Mouse (Mus musculus) E14TG2a.4 (cell line): ENCODE data around the gene Creb5.
"Not testable (repeated sequence)": the region's sequence is repeated elsewhere in the genome, so short reads cannot be mapped to it uniquely, and the experiment has no call there.

Source experiments
- H3K27me3 ChIP-seq: 2 replicates; pipeline ENCODE4 v1.6.1; 2014; ENCODE audit warnings: low read length, control low read depth; ENCODE audit not compliant: insufficient read depth
- H3K36me3 ChIP-seq: 2 replicates; pipeline ENCODE4 v1.6.1; 2014; ENCODE audit warnings: low read length, control low read depth; ENCODE audit not compliant: insufficient read depth
- H3K4me1 ChIP-seq: replicated peaks from 2 replicates; pipeline ENCODE4 v1.6.1; 2014; ENCODE audit warnings: low read depth, low read length, control low read depth
- H3K4me3 ChIP-seq: replicated peaks from 2 replicates; pipeline ENCODE4 v1.5.1; 2014; ENCODE audit warnings: mild to moderate bottlenecking, low read length
- H3K9me3 ChIP-seq: 2 replicates; pipeline ENCODE4 v1.6.1; 2014; ENCODE audit warnings: low read length, control low read depth
- CTCF ChIP-seq: conservative IDR thresholded peaks from 2 replicates; pipeline ENCODE4 v1.5.1; 2014; ENCODE audit warnings: low read length
- NANOG ChIP-seq: IDR thresholded peaks from 2 replicates; pipeline ENCODE4 v1.6.1; 2014; ENCODE audit warnings: borderline replicate concordance, low read length, mixed read lengths
- POU5F1 ChIP-seq: IDR thresholded peaks from 2 replicates; pipeline ENCODE4 v1.6.1; 2014; ENCODE audit warnings: low read length, borderline replicate concordance

Creb5 gene

DNA sequence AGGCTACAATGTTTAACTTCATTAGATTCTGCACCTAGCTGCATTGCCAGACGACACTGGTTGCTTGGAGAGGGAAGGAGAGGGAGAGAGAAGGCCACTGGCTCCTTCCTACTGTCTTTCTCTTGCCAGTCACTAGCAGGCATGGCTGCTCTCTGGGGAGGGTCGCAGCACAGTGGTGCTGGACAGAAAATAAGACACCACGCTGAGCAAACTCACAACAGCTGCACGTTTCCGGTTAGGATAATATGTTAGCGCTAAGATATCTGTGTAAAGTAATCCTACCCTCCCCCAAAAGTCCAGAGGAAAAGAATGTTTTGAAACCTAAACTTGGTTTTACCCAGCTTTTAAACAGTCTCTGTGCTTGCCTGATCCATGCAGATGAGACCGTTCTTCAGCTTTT, 107.0 kb downstream of the Creb5 start:
- no peaks in the 10 kb centered on the region for H3K9me3 ChIP-seq
- no peak overlapping the region for H3K4me3 ChIP-seq
- no peaks in the 10 kb centered on the region for H3K4me1 ChIP-seq
- TF ChIP-seq CTCF = no peak
- TF ChIP-seq NANOG = no peak
- no peak for TF ChIP-seq POU5F1
- no peaks in the 10 kb centered on the region for H3K36me3 ChIP-seq
- H3K27me3 ChIP-seq = no peaks in the 10 kb centered on the region; the same call in 1 of the 2 replicates

DNA sequence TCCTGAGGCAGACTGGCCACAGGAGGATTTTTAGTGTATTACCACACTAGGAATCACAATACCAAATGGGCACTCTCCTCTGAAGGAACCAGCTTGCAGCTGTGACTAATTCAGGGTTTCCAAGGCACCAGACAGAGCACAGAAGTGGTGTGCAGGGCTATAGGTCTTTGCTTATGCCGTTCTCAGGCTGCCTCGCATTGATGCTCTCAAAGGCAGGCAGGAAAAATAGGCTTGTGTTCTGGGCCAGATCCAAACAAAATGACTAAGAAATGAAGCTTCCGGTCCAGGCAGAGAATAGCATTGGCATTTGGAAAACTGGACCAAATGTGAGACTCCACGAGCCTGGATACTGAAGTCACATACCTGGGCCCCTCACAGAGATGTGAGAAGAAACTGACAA, 108.1 kb downstream of the Creb5 start:
- TF ChIP-seq POU5F1 (no peak), CTCF (no peak)
- no peaks in the 10 kb centered on the region for H3K9me3 ChIP-seq
- H3K36me3 ChIP-seq = no peaks in the 10 kb centered on the region
- no peaks in the 10 kb centered on the region; the same call in 1 of the 2 replicates for H3K27me3 ChIP-seq
- H3K4me3 ChIP-seq = no peak overlapping the region
- no peaks in the 10 kb centered on the region for H3K4me1 ChIP-seq

DNA sequence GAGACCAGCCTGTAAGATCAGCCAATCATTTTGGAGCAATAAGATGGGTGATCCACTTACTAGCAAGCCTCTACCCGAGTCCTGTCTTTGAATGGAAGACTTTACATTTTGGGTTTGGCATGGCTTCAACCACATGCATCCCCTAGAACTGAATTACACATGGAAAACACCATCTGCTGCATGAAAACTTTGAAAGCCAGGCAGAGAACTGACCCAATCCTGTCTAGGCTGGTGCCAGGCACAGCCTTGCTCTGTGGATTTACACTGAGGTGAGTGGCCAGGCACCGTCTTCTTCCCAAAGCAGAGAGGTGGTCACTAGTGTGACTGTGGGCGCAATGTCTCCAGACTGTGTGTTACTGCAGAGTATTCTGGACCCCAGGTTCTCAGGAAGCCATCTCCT, 109.4 kb downstream of the Creb5 start:
- Histone ChIP-seq H3K36me3 (no peaks in the 10 kb centered on the region), H3K4me3 (no peak overlapping the region), H3K9me3 (no peaks in the 10 kb centered on the region), H3K27me3 (no peaks in the 10 kb centered on the region; the same call in 1 of the 2 replicates), H3K4me1 (no peaks in the 10 kb centered on the region)
- TF ChIP-seq CTCF = no peak
- TF ChIP-seq POU5F1 = no peak
- no peak for TF ChIP-seq NANOG

GRCm38 (mm10) chr6:53397797-53398196, 110.7 kb downstream of the Creb5 start:
- TF ChIP-seq POU5F1 (no peak), CTCF (no peak), NANOG (no peak)
- no peaks in the 10 kb centered on the region for H3K4me1 ChIP-seq
- H3K36me3 ChIP-seq = no peaks in the 10 kb centered on the region
- no peak overlapping the region for H3K4me3 ChIP-seq
- no peaks in the 10 kb centered on the region for H3K9me3 ChIP-seq
- H3K27me3 ChIP-seq = no peaks in the 10 kb centered on the region; the same call in 1 of the 2 replicates

GRCm38 (mm10) chr6:53398297-53399140, 111.4 kb downstream of the Creb5 start:
- no peaks in the 10 kb centered on the region for H3K36me3 ChIP-seq
- no peak for TF ChIP-seq CTCF
- H3K27me3 ChIP-seq = no peaks in the 10 kb centered on the region; the same call in 1 of the 2 replicates
- H3K4me3 ChIP-seq = no peak overlapping the region
- no peaks in the 10 kb centered on the region for H3K4me1 ChIP-seq
- no peaks in the 10 kb centered on the region for H3K9me3 ChIP-seq

DNA sequence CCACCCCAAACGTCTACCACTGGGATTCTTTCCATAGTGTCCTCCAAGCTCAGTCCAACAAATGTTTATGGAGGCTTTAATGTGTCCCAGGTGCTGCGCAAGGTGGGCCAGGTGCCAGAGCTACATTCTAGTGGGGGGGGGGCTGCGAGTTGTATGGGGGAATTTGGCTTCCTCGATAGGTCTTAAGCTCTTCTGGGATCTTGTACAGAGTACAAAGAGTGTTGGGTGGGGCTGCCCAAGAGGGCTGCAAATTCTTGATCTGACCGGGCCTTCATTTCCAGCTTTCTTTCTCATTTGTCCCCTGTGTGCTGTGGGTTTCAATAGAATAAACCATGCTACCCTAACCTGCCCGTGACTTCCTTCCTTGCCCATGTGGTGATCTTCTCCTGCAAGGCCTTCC, 114.3 kb downstream of the Creb5 start:
- Histone ChIP-seq H3K36me3 (no peaks in the 10 kb centered on the region), H3K4me3 (no peak overlapping the region), H3K4me1 (no peaks in the 10 kb centered on the region), H3K9me3 (no peaks in the 10 kb centered on the region), H3K27me3 (no peaks in the 10 kb centered on the region)
- TF ChIP-seq NANOG (no peak), CTCF (no peak), POU5F1 (no peak)

GRCm38 (mm10) chr6:53402551-53402950, 115.5 kb downstream of the Creb5 start:
- H3K36me3 ChIP-seq, H3K27me3 ChIP-seq: not testable (repeated sequence)

DNA sequence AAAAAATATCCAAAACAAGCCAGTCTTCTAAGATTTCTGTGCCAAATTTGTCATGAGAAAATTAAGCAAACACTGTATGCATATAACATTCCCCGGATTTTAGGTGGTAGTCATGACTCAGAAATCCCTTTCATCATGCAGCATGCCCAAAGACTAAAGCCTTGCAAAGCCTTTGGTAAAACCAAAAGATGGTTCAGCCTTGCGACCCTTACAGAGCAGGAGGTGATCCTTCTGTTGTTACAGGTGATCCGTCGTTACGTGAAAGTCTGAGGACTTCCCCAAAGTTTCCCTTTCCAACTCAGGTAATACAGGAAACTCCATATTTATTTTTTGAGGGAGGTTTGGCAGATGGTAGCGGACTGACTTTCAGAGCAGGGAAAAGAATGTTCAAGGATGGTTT, 122.1 kb downstream of the Creb5 start:
- H3K27me3 ChIP-seq = no peaks in the 10 kb centered on the region
- H3K4me1 ChIP-seq = no peaks in the 10 kb centered on the region

More at GRCm38 (mm10) chr6:53402551-53402950, 115.5 kb downstream of the Creb5 start:
- H3K4me1 ChIP-seq, H3K9me3 ChIP-seq, H3K4me3 ChIP-seq: not testable (repeated sequence)

GRCm38 (mm10) chr6:53421345-53421744, 134.3 kb downstream of the Creb5 start:
- no peaks in the 10 kb centered on the region for H3K4me1 ChIP-seq
- H3K4me3 ChIP-seq = no peak overlapping the region
- H3K9me3 ChIP-seq = no peaks in the 10 kb centered on the region
- no peaks in the 10 kb centered on the region for H3K36me3 ChIP-seq
- no peaks in the 10 kb centered on the region for H3K27me3 ChIP-seq
- no peak for TF ChIP-seq NANOG
- no peak for TF ChIP-seq POU5F1
- TF ChIP-seq CTCF = no peak

More for the DNA sequence above, 122.1 kb downstream of the Creb5 start:
- Histone ChIP-seq H3K36me3 (no peaks in the 10 kb centered on the region), H3K9me3 (no peaks in the 10 kb centered on the region; the same call in 1 of the 2 replicates), H3K4me3 (no peak overlapping the region)
- TF ChIP-seq CTCF (no peak), NANOG (no peak), POU5F1 (no peak)
